Mouse (Mus musculus) lung, postnatal 0 days (tissue): ENCODE measurements around the gene Klhdc7a.

Source experiments
- CTCF ChIP-seq: IDR thresholded peaks from 2 replicates; pipeline ENCODE4 v1.5.1; 2016; ENCODE audit warnings: antibody characterized with exemption, mild to moderate bottlenecking
- EP300 ChIP-seq: IDR thresholded peaks from 2 replicates; pipeline ENCODE4 v1.6.1; 2016; ENCODE audit warnings: antibody characterized with exemption, mild to moderate bottlenecking, control low read depth

GRCm38 (mm10) chr4:139974506-139974905 lies 6.7 kb upstream of the Klhdc7a start:
- TF ChIP-seq CTCF (no peak), EP300 (no peak)
